Mouse (Mus musculus): Measurements from ENCODE around the gene Wdr17. TPM values are rescaled to one million over a fixed set of nuclear protein-coding genes. Genes with fewer than 3 reads are reported as not detected.
A peak's percentile ranks its signal among the peaks of the same experiment; 100 is the strongest.

Wdr17 gene
- polyA plus RNA-seq (2014; fragmentation: Nextera tagmentation; extraction: Ambion mirVana): 2.7 and 6.6 TPM in 2 replicates

GRCm38 (mm10) chr8:54886987-54887785 lies at the start of gene Wdr17:
Gene Wdr17, minus strand, starts transcription at chr8:54887184.
- 88% methylated on average over 9 of the region's 9 CpGs for WGBS
- Histone ChIP-seq H3K4me1 (replicated peaks; ENCODE audit: control insufficient read depth, insufficient read depth, low read length) (no peaks in the 10 kb centered on the region), H3K36me3 (ENCODE audit: control insufficient read depth, insufficient read depth, low read length) (no peaks in the 10 kb centered on the region), H3K9me3 (ENCODE audit: control insufficient read depth, low read length) (no peaks in the 10 kb centered on the region), H3K9ac (ENCODE audit: low read length) (no peak within 1 kb of the TSS), H3K27ac (ENCODE audit: low read depth, low read length) (no peak within 1 kb of the TSS), H3K4me3 (ENCODE audit: low read depth, low read length) (no peak within 1 kb of the TSS), H3K27me3 (ENCODE audit: control insufficient read depth, insufficient read depth, low read length) (no peaks in the 10 kb centered on the region), H3K4me2 (ENCODE audit: low read depth, low read length, severe bottlenecking) (no peak within 1 kb of the TSS)
- ATAC-seq (replicated peaks; ENCODE audit: low FRiP score) (no peak), DNase-seq (ENCODE audit: low spot score) (no peak)

DNA sequence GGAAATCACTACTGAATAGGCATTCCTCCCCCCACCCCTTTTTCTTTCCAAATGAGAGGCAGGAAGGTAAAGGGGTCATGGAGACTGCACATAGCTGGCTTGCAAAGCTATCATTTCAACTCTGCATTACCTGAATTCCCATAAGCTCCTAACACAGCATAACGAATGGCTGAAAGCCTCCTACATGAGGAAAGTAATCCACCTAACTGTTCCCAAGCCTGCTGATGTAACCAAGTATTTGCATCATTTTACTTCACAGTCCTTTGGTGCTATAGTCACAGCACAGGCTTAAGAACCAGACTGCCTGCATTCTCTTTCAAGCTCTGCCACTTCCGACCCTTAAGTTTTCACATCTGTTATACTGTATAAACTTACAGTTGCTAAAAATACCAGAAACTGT lies 45.3 kb upstream of the Wdr17 start:
- H3K27me3 ChIP-seq (ENCODE audit: control insufficient read depth, insufficient read depth, low read length): no peaks in the 10 kb centered on the region
- no peak for DNase-seq (ENCODE audit: low spot score)
- no peaks in the 10 kb centered on the region for H3K4me1 ChIP-seq (replicated peaks; ENCODE audit: control insufficient read depth, insufficient read depth, low read length)
- no peak overlapping the region for H3K27ac ChIP-seq (ENCODE audit: low read depth, low read length)
- H3K4me2 ChIP-seq (ENCODE audit: low read depth, low read length, severe bottlenecking): no peak overlapping the region
- ATAC-seq (replicated peaks; ENCODE audit: low FRiP score): no peak
- 74% methylated on average over 2 of the region's 2 CpGs for WGBS
- H3K36me3 ChIP-seq (ENCODE audit: control insufficient read depth, insufficient read depth, low read length): no peaks in the 10 kb centered on the region
- H3K4me3 ChIP-seq (ENCODE audit: low read depth, low read length): no peak overlapping the region
- no peak overlapping the region for H3K9ac ChIP-seq (ENCODE audit: low read length)
- no peaks in the 10 kb centered on the region for H3K9me3 ChIP-seq (ENCODE audit: control insufficient read depth, low read length)

GRCm38 (mm10) chr8:54924936-54925335 lies 38.0 kb upstream of the Wdr17 start:
- Histone ChIP-seq H3K27me3 (ENCODE audit: control insufficient read depth, insufficient read depth, low read length) (no peaks in the 10 kb centered on the region), H3K4me2 (ENCODE audit: low read depth, low read length, severe bottlenecking) (no peak overlapping the region), H3K36me3 (ENCODE audit: control insufficient read depth, insufficient read depth, low read length) (no peaks in the 10 kb centered on the region), H3K27ac (ENCODE audit: low read depth, low read length) (no peak overlapping the region), H3K4me1 (replicated peaks; ENCODE audit: control insufficient read depth, insufficient read depth, low read length) (peaks cover 4% of the 10 kb centered on the region; the same call in 1 of the 2 replicates), H3K4me3 (ENCODE audit: low read depth, low read length) (no peak overlapping the region), H3K9me3 (ENCODE audit: control insufficient read depth, low read length) (no peaks in the 10 kb centered on the region), H3K9ac (ENCODE audit: low read length) (no peak overlapping the region)
- DNase-seq (ENCODE audit: low spot score) (no peak), ATAC-seq (replicated peaks; ENCODE audit: low FRiP score) (no peak)
- 89% methylated on average over 3 of the region's 3 CpGs for WGBS

DNA sequence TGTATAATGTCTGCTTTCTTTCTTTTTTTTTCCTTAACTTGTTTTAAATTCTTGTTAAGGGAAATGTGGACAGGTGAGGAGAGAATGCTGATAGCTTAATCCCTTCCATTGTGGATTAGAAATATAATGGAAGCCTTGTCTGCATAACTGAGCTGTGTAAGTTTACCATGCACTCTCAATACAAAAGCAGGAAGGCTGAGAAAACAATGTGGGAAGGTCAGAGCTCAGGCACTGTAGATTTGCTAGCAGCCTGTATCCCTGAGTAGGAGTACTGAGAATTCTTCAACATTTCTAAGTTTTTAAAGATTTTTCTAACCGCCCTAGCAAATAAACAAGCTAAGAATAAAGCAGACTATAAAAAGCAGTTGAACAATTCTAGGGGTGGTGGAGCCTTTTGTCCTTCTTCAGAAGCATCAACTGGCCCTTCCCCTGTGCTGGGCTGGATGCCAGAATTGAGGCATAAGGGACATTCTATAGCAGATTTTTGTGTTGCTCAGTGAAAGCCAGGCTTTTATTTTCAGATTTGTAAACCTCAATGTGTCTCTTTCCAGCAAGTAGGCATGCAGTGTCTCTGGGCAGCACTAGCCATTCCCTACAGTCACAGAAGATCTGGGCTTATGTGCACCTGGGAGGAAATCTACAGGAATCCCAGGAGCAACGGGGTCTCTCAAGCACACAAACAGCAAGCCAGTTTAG lies 35.3 kb upstream of the Wdr17 start:
- ATAC-seq (replicated peaks; ENCODE audit: low FRiP score) (peak; percentile 45; the same call in 1 of the 2 replicates), DNase-seq (ENCODE audit: low spot score) (no peak)
- Histone ChIP-seq H3K4me2 (ENCODE audit: low read depth, low read length, severe bottlenecking) (no peak overlapping the region), H3K4me3 (ENCODE audit: low read depth, low read length) (no peak overlapping the region), H3K4me1 (replicated peaks; ENCODE audit: control insufficient read depth, insufficient read depth, low read length) (peaks cover 4% of the 10 kb centered on the region; the same call in 1 of the 2 replicates), H3K27ac (ENCODE audit: low read depth, low read length) (no peak overlapping the region), H3K36me3 (ENCODE audit: control insufficient read depth, insufficient read depth, low read length) (no peaks in the 10 kb centered on the region), H3K27me3 (ENCODE audit: control insufficient read depth, insufficient read depth, low read length) (no peaks in the 10 kb centered on the region), H3K9me3 (ENCODE audit: control insufficient read depth, low read length) (no peaks in the 10 kb centered on the region), H3K9ac (ENCODE audit: low read length) (no peak overlapping the region; the same call in 1 of the 2 replicates)
- 37% methylated on average over 2 of the region's 2 CpGs for WGBS

DNA sequence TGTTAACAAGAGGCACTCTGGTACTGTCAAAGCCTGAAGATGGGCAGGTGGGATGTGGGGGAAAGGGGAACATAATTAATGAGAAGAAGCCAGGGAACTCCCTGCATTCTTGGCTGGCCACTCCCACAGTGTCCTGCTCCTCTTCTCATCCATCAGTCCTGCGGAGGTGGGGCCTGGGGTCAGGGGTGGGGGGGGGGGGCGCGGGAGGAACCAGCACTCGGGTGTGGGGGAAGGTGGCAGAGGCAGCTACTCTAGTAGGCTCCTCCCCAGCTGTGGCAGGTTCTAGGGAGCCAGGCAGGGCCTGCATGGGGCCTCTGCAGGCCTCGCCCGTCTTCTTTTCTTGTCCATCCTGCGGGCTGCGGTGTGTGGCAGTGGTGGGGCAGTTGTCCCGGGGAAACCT lies 30.7 kb upstream of the Wdr17 start:
- Histone ChIP-seq H3K4me3 (ENCODE audit: low read depth, low read length) (no peak overlapping the region), H3K9ac (ENCODE audit: low read length) (no peak overlapping the region), H3K27ac (ENCODE audit: low read depth, low read length) (no peak overlapping the region), H3K9me3 (ENCODE audit: control insufficient read depth, low read length) (no peaks in the 10 kb centered on the region), H3K4me1 (replicated peaks; ENCODE audit: control insufficient read depth, insufficient read depth, low read length) (peaks cover 4% of the 10 kb centered on the region; the same call in 1 of the 2 replicates), H3K27me3 (ENCODE audit: control insufficient read depth, insufficient read depth, low read length) (no peaks in the 10 kb centered on the region), H3K36me3 (ENCODE audit: control insufficient read depth, insufficient read depth, low read length) (no peaks in the 10 kb centered on the region), H3K4me2 (ENCODE audit: low read depth, low read length, severe bottlenecking) (no peak overlapping the region)
- no peak for DNase-seq (ENCODE audit: low spot score)
- 77% methylated on average over 7 of the region's 9 CpGs for WGBS
- no peak for ATAC-seq (replicated peaks; ENCODE audit: low FRiP score)

- Histone ChIP-seq H3K4me2 (ENCODE audit: low read depth, low read length, severe bottlenecking) (no peak overlapping the region), H3K27ac (ENCODE audit: low read depth, low read length) (no peak overlapping the region), H3K36me3 (ENCODE audit: control insufficient read depth, insufficient read depth, low read length) (no peaks in the 10 kb centered on the region), H3K27me3 (ENCODE audit: control insufficient read depth, insufficient read depth, low read length) (no peaks in the 10 kb centered on the region), H3K9me3 (ENCODE audit: control insufficient read depth, low read length) (no peaks in the 10 kb centered on the region), H3K4me3 (ENCODE audit: low read depth, low read length) (no peak overlapping the region), H3K9ac (ENCODE audit: low read length) (no peak overlapping the region), H3K4me1 (replicated peaks; ENCODE audit: control insufficient read depth, insufficient read depth, low read length) (no peaks in the 10 kb centered on the region)
- ATAC-seq (replicated peaks; ENCODE audit: low FRiP score) (no peak), DNase-seq (ENCODE audit: low spot score) (no peak)
- 92% methylated on average over 2 of the region's 2 CpGs for WGBS
Measured at GRCm38 (mm10) chr8:54912891-54913290, 25.9 kb upstream of the Wdr17 start.

DNA sequence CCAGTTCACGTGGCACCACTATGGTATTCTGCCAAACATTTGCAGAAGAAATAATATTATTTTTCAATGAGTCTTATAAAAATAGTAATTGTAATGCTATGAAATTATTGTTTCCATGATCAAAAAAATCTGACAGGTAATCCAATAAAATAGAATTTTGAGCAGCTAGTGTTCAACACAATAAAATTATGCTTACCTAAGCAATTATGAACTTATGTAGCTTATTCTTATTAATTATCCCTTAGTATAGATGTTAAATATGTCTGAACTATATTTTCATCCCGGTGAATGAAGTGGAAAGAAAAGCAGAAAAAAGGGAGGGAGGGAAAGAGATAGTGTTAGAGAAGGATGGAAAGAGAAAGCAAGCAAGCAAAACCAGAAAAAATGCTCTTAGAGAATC lies 12.5 kb upstream of the Wdr17 start:
- no peak for ATAC-seq (replicated peaks; ENCODE audit: low FRiP score)

DNA sequence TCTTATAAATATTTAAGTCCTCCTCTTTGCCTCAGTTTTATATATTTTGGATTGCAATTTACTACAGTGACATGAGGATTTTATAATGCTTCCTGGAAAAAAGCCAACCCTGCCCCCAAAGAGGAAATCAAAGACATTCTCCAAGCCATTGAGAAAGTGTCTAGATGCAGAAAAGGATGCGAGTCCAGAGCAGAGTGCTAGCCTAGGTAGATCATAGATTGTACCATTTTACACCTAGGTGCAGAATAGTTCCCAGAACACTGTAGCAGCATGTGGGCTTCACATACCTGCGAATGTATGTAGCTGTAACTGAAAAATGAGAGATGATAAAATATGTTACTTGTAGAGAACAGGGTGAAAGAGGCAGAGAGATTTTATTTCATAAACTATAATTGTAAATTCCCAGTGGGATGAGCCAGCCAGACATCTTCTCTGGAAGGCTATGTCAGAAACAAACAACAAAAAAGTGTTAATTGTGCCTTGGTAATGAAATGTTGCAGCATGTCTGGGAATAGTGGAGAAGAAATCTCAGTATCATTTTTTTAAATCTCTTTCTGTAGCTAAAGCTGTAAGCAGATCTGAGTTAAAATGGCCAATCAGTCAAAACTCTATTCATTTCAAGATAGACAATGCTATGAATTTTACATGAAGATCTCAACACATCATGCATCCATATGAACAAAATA lies 7.8 kb upstream of the Wdr17 start:
- Histone ChIP-seq H3K27me3 (ENCODE audit: control insufficient read depth, insufficient read depth, low read length) (no peaks in the 10 kb centered on the region), H3K36me3 (ENCODE audit: control insufficient read depth, insufficient read depth, low read length) (no peaks in the 10 kb centered on the region), H3K4me2 (ENCODE audit: low read depth, low read length, severe bottlenecking) (no peak overlapping the region), H3K9me3 (ENCODE audit: control insufficient read depth, low read length) (no peaks in the 10 kb centered on the region), H3K4me1 (replicated peaks; ENCODE audit: control insufficient read depth, insufficient read depth, low read length) (no peaks in the 10 kb centered on the region), H3K4me3 (ENCODE audit: low read depth, low read length) (no peak overlapping the region), H3K27ac (ENCODE audit: low read depth, low read length) (no peak overlapping the region), H3K9ac (ENCODE audit: low read length) (no peak overlapping the region)
- DNase-seq (ENCODE audit: low spot score) (no peak), ATAC-seq (replicated peaks; ENCODE audit: low FRiP score) (no peak)
- 88% methylated on average over 2 of the region's 2 CpGs for WGBS

More for the DNA sequence above, 12.5 kb upstream of the Wdr17 start:
- Histone ChIP-seq H3K36me3 (ENCODE audit: control insufficient read depth, insufficient read depth, low read length) (no peaks in the 10 kb centered on the region), H3K9ac (ENCODE audit: low read length) (no peak overlapping the region), H3K27me3 (ENCODE audit: control insufficient read depth, insufficient read depth, low read length) (no peaks in the 10 kb centered on the region), H3K27ac (ENCODE audit: low read depth, low read length) (no peak overlapping the region), H3K4me2 (ENCODE audit: low read depth, low read length, severe bottlenecking) (no peak overlapping the region), H3K4me1 (replicated peaks; ENCODE audit: control insufficient read depth, insufficient read depth, low read length) (no peaks in the 10 kb centered on the region), H3K9me3 (ENCODE audit: control insufficient read depth, low read length) (no peaks in the 10 kb centered on the region), H3K4me3 (ENCODE audit: low read depth, low read length) (no peak overlapping the region)
- 88% methylated on average over 2 of the region's 2 CpGs for WGBS
- no peak for DNase-seq (ENCODE audit: low spot score)

All from forebrain, embryonic 11.5 days (tissue).